Mouse (Mus musculus) v-Abl transformed pro-B cells (cell line): Measurements from ENCODE around the gene Robo4.

Source experiments
- in situ Hi-C, 2 experiments: fragments of 400-800 bp; cut with MboI; formaldehyde crosslinking; loops; one replicate each; pipeline ENCODE4 v1.15.1; 2025; ENCODE audit not compliant: unreplicated experiment in 2 of 2

Gene Robo4

DNA sequence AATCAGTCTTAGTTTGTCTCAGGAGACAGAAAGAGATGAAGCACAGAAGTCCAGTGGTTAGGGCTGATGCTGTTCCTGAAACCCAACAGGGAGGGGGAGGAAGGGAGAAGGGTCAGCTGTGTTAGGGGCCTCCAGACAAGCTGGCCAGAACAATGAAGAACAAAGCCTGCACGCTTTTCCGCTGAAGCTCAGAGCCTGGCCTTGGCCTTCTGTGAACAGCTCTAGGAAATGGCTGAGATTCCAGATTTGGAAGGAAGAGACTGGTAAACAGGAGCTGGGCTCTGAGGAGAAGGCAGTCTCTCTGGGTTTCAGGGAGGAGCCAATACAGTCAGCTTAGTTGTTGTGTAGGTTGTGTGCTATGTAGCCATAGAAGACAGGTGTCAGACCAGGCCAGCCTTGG is 1.1 kb upstream of the Robo4 start:
- in situ Hi-C loops: no loop called here

- in situ Hi-C loops: no loop called here
Observed at GRCm38 (mm10) chr9:37402501-37402900, 804 bp downstream of the Robo4 start.

- in situ Hi-C loops: no loop called here
Observed at GRCm38 (mm10) chr9:37403011-37403410, 1.3 kb downstream of the Robo4 start.

GRCm38 (mm10) chr9:37406372-37406771 is 4.7 kb downstream of the Robo4 start:
- in situ Hi-C loops: no loop called here

DNA sequence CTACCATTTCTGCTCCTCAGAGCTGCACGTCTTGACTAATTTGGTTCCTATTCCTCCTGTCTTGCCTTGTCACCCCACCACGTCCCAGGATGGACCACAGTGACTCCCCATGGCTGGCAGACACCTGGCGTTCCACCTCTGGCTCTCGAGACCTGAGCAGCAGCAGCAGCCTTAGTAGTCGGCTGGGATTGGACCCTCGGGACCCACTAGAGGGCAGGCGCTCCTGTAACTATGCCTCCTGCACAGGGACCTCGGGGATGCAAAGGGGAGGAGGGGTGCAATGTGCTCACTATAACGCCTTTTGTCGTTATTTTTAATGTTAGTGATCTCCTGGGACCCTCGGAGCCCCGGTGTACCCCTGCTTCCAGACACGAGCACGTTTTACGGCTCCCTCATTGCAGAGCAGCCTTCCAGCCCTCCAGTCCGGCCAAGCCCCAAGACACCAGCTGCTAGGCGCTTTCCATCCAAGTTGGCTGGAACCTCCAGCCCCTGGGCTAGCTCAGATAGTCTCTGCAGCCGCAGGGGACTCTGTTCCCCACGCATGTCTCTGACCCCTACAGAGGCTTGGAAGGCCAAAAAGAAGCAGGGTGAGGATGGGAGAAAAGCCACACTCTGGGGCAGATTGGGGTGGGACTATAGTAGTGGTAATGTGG is 6.3 kb downstream of the Robo4 start:
- in situ Hi-C loops: no loop called here

DNA sequence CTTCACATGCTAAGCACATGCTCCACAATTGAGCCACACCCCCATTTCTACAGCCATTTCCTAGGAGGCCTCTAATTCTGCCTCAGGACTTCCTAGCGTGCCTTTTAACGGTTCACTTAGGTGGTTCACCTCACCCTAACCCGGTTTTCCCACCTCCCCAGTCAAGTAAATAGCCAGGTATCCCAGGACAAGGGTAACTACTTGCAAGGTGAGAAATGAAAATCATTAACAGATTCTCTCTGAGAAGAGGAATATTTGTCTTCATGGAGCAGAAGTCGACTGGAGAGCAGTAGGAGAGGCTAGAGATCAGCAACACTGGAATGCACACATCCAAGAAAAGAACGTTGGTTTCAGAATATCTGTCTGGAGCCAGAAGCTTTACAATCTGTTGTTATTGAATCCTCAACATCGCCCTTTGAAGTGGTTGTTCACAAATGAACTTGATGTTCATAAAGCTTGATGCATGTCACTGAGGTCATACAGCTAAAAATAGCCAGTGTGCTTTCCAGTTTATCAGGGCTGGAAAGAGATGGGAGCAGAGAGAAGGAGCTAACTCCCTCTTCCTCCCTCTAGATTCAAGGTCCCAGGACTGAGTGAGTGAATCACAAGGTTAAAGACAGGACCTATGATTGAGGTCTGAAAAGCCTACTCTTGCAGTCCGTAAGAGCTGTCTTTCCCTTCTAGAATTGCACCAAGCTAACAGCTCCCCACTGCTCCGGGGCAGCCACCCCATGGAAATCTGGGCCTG is 8.2 kb downstream of the Robo4 start:
- in situ Hi-C loops: no loop called here

- in situ Hi-C loops: no loop called here
Observed at GRCm38 (mm10) chr9:37412989-37413388, 11.3 kb downstream of the Robo4 start.

DNA sequence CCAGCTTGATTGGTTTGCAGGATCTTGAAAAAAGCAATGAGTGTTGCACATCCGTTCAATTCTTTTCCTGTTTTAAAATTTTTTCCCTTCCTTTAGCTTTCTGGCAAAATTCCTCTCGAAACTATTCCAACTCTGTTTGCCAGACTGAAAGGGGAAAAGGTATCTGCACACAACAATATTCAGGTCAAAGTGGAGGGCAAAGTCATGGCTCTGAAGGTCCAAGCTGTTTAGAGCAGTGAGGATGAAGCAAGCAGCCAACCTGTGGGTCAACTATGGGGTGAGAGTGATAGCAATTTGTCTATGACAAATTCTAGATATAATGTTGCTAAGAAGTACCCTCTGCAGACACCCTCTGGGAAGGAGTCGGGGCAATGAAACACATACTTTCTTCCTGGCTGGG is 13.0 kb downstream of the Robo4 start:
- in situ Hi-C loops: no loop called here

GRCm38 (mm10) chr9:37418791-37419190 is 17.1 kb downstream of the Robo4 start:
- in situ Hi-C loops: no loop called here

DNA sequence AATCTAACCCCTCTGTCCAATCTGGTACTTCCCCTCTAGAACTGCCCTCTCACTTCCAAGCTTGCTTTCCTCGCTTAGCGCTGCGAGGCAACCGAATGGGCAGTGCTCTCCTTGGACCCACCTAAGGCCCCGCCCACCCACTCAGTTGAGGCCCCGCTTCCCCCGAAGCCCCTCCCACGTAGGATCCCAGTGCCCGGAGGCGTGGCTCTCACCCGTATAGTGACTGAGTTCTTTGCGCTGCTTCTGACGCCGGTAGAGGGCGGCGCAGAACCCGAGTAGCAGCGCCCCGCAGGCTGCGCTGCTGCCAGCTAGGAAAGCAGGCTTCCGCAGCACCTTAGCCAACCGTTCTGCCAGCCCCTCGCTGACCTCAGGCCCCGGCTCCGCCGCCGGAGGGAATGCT is 19.0 kb downstream of the Robo4 start:
- in situ Hi-C loops: no loop called here

DNA sequence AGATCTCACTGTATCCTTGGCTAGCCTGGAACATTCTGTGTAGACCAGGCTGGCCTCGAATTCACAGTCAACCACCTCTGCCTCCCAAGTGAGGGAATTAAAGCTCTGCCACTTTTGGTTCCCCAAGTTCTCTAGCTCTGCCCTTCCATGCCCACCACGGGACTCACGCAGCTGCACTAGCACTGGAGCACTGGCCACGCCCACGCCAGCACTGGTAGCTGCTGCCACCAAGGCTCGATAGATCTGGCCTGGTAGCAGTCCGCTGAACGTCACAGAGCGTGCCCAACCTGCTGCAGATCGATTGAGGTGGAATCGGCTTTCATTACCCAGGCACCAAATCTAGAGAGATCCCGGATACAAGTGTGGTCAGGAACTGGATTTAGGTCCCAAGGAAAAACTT is 19.5 kb downstream of the Robo4 start:
- in situ Hi-C loops: no loop called here

- in situ Hi-C loops: no loop called here
Observed at GRCm38 (mm10) chr9:37429326-37429725, 27.6 kb downstream of the Robo4 start.

DNA sequence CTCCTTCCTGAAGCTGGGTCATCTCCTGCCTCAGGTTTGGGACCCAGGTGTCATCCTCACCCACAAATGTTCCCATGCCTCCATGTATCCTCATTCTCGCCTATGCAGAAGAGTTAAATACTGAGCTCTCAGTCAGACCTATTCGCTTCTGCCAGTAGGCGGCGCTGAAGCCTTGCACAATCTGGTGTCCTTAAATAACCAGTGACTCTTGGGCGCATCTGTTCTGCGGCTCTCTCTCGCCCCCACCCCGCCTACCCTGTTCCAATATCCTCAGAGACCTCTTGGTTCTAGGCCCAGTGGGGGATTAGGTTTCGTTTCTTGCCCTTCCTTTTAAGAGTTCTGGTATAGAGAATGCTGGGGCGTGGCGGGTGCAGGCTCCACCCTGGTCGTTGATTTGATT is 28.9 kb downstream of the Robo4 start:
- in situ Hi-C loops: loop anchor here (5.0 to 10.0 kb wide), 2 partner anchors 502 to 504 kb away; no protein-coding TSS in a partner anchor

- in situ Hi-C loops: loop anchor here (5.0 to 10.0 kb wide), 2 partner anchors 500 to 503 kb away; no protein-coding TSS in a partner anchor
Observed at GRCm38 (mm10) chr9:37432026-37432666, 30.4 kb downstream of the Robo4 start.

DNA sequence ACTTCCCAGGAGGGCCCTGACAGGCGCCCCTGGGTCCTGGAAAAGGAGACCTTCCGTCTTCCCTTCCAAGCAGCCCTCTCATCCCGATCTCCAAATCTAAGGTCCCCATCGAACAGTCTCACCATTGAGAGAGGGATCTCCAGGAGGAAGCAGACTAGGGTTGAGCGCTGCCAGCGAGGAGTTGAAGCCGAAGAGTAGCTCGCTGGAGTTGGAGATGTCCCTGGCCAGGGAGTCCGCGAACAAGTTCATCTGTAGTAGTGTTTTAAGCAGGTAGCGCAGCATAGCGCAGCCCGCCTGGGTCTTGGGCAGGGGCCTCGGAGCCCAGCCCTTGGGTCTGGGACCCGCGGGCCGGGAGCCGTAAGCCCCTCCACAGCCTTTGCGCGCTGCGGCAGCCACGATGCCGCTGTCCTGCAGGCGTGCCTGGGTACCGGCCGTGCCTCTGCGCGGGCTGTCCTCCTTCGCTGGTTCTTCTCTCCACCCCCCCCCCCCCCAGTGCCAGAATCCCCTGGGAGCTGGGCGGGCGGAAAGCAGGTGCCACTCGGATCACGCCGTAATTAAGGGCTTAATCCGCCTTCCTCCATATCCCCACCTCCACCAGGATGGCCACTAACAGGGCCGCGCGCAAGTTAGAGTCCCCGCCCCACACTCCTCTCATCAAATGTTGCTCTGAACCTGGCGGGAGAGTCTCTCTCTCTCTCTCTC is 31.2 kb downstream of the Robo4 start, which contains the start of gene Robo3:
TSS of gene Robo3 (minus strand) at position 527 of the 702 bp plus-strand sequence.
- in situ Hi-C loops: loop anchor here (5.0 to 10.0 kb wide), 2 partner anchors 499 to 502 kb away; no protein-coding TSS in a partner anchor

DNA sequence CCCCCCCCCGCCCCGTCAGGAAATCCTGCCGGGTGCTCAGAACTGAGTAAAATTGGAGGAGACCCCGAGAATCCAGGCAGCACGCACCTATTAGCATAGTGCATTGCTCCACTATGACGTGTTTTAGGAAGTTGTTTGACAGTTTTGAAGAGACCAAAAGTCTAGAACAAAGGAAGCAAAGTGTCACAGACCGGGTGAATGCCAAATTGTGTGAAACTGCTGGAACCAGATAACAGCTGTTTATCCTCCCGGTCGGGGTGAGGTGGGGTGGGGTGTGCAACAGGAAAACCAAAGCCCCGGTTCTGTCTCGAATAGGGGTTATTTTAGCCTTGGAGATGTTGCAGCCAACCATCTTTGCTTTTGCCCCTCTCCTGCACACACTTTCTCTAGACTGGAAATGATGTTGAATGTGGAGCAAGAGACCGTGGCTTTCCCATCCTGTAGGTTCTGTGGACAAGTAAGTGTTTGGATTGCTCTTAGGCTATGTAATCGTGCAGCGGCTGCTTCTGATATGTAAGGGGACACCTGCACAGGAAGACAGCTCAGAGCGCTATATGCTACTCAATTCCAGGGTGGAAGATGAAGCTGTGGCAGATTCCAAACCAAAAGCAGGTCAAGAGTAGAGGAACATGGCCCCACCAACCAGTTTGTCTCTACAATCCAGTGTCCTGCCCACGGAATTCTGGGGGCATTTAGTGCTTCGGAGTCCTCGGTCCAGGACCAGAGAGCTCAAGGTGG is 32.3 kb downstream of the Robo4 start:
- in situ Hi-C loops: loop anchor here (5.0 to 10.0 kb wide), 2 partner anchors 498 to 501 kb away; no protein-coding TSS in a partner anchor

DNA sequence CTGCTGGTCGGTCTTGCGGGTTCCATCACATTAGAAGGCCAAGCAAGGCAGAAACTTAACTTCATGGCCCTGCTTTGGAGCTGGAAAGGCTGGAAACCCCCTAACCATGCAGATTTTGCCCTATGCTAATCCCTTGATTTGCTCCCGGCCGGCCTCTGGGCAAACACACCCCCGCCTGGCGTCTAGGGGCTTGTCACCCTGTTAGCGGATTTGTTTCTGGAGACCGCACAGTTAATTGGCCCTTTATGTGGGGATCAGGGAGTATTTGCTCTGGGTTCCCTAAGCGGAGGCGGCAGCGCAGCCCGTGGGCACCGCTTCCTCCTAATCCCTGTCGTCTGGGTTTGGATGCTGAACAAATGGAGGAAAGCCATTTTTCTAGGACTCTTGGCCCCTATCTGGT is 33.2 kb downstream of the Robo4 start:
- in situ Hi-C loops: loop anchor here (5.0 to 10.0 kb wide), 2 partner anchors 497 to 500 kb away; no protein-coding TSS in a partner anchor

- in situ Hi-C loops: loop anchor here in 1 of 2 experiments (10.0 kb wide), 1 partner anchor 499 kb away; no protein-coding TSS in a partner anchor
Observed at GRCm38 (mm10) chr9:37435616-37436015, 33.9 kb downstream of the Robo4 start.

GRCm38 (mm10) chr9:37437772-37438735 is 36.4 kb downstream of the Robo4 start:
- in situ Hi-C loops: loop anchor here in 1 of 2 experiments (10.0 kb wide), 1 partner anchor 497 kb away; no protein-coding TSS in a partner anchor
